8 mouse cellular contexts compared by ENCODE assay signal in the genomic region with DNA sequence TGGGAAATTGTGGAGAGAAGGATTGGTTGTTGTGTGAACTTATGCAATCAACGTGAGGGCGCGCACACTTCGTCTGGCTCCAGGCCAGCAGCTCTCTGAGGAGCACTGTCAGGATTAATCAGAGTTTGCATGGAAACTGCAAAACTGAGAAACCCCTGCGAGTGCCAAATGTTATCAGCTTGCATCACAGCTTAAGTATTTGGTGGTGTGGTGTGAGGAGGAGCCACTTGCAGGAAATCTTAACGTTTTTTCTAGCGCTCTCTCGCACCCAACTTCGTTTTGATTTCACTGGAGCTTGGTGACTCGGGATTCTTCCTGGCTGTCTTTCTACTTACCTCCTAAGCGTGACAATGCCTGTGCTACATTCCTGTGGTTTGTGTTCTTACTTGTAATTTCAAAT.
DNase-seq lines count a peak whose midpoint lies in the region; ATAC-seq lines count a peak whose summit lies in the region.

No protein-coding gene starts in this region.

- no peaks in the 10 kb centered on the region for H3K27me3 ChIP-seq in kidney, embryonic 16.5 days (ENCODE audit: insufficient read depth, low read length)
- no peaks in the 10 kb centered on the region for H3K27me3 ChIP-seq in heart, embryonic 13.5 days (replicated peaks)

- H3K4me2 ChIP-seq in kidney, embryonic 16.5 days (replicated peaks; ENCODE audit: low read depth, low read length): no peak overlapping the region
- peak overlapping the region; percentile 46 for H3K4me2 ChIP-seq in heart, embryonic 13.5 days

- peak; percentile 44 to 61 for DNase-seq in kidney, postnatal 4 days
- peak; percentile 38 for DNase-seq in brain, adult 2 months (ENCODE audit: low read depth, low spot score)
- DNase-seq in lung, postnatal 10 days: peak; percentile 73
- no peak for DNase-seq in cerebellum, adult 11 months

- H3K27ac ChIP-seq in kidney, embryonic 16.5 days (ENCODE audit: low read length): no peak overlapping the region
- peak overlapping the region; percentile 52 for H3K27ac ChIP-seq in heart, embryonic 13.5 days (replicated peaks)

- ATAC-seq in kidney, embryonic 16.5 days (ENCODE audit: low FRiP score, low TSS enrichment): no peak
- ATAC-seq in heart, embryonic 13.5 days (ENCODE audit: extremely low read depth, insufficient number of reproducible peaks, low FRiP score, low TSS enrichment): no peak
- no peak for ATAC-seq in erythroblast, adult 5-6 weeks (replicated peaks; ENCODE audit: low FRiP score, poor library complexity, severe bottlenecking)
- ATAC-seq in cerebellum, adult (ENCODE audit: insufficient number of reproducible peaks, low FRiP score, low TSS enrichment): no peak

- H3K36me3 ChIP-seq in kidney, embryonic 16.5 days (ENCODE audit: insufficient read depth, low read length): no peaks in the 10 kb centered on the region
- no peaks in the 10 kb centered on the region for H3K36me3 ChIP-seq in heart, embryonic 13.5 days

- no peak overlapping the region for H3K9ac ChIP-seq in kidney, embryonic 16.5 days (replicated peaks; ENCODE audit: low read length)
- peak overlapping the region; percentile 38; the same call in 1 of the 2 replicates for H3K9ac ChIP-seq in heart, embryonic 13.5 days

- no peak overlapping the region for H3K4me3 ChIP-seq in kidney, embryonic 16.5 days (ENCODE audit: low read length)
- no peak overlapping the region for H3K4me3 ChIP-seq in heart, embryonic 13.5 days

- 0 out of 2 replicates have a peak, but pooled peaks cover 4% of the 10 kb centered on the region for H3K9me3 ChIP-seq in kidney, embryonic 16.5 days (ENCODE audit: low read length)
- peaks cover 4% of the 10 kb centered on the region; the same call in 1 of the 2 replicates for H3K9me3 ChIP-seq in heart, embryonic 13.5 days

- 53% methylated on average over 11 of the region's 11 CpGs for WGBS in kidney, embryonic 16.5 days
- 19% methylated on average over 11 of the region's 11 CpGs for WGBS in heart, embryonic 13.5 days

- no peaks in the 10 kb centered on the region for H3K4me1 ChIP-seq in kidney, embryonic 16.5 days (ENCODE audit: insufficient read depth, low read length)
- peaks cover 12% of the 10 kb centered on the region; the same call in 1 of the 2 replicates for H3K4me1 ChIP-seq in heart, embryonic 13.5 days
